Mouse (Mus musculus) liver, postnatal 0 days (tissue): Measurements from ENCODE around the gene Zap70. TPM values are rescaled to one million over a fixed set of nuclear protein-coding genes. Genes with fewer than 3 reads are reported as not detected.

Experiments
- ATAC-seq: fragments of 200-750 bp; cut with Nextera tagmentation; 2 replicates; pipeline ENCODE4 v1.8.0; 2017; ENCODE audit warnings: mild to moderate bottlenecking, moderate library complexity
- DNase-seq: peaks from one replicate; pipeline ENCODE4 v3.0.0-alpha.2; 2016
- H3K27ac ChIP-seq: fragments of 300-500 bp; sonication (generic); 2 replicates; pipeline ENCODE4 v1.5.1; 2014; ENCODE audit warnings: antibody characterized with exemption, moderate library complexity, mild to moderate bottlenecking, low read depth
- H3K27me3 ChIP-seq: fragments of 300-500 bp; sonication (generic); 2 replicates; pipeline ENCODE4 v1.6.1; 2014; ENCODE audit warnings: low read length, control low read depth, mixed read lengths; ENCODE audit not compliant: insufficient read depth
- H3K36me3 ChIP-seq: fragments of 300-500 bp; sonication (generic); replicated peaks from 2 replicates; pipeline ENCODE4 v1.6.1; 2014; ENCODE audit warnings: mild to moderate bottlenecking, control low read depth, low read length, moderate library complexity, mixed read lengths; ENCODE audit not compliant: insufficient read depth
- H3K4me1 ChIP-seq: fragments of 300-500 bp; sonication (generic); 2 replicates; pipeline ENCODE4 v1.6.1; 2014; ENCODE audit warnings: antibody characterized with exemption, mild to moderate bottlenecking, control low read depth; ENCODE audit not compliant: insufficient read depth
- H3K4me2 ChIP-seq: fragments of 300-500 bp; sonication (generic); 2 replicates; pipeline ENCODE4 v1.6.1; 2014; ENCODE audit warnings: low read depth, mild to moderate bottlenecking, low read length, moderate library complexity, mixed read lengths
- H3K4me3 ChIP-seq: fragments of 300-500 bp; sonication (generic); 2 replicates; pipeline ENCODE4 v1.5.1; 2014; ENCODE audit warnings: low read depth, low read length
- H3K9ac ChIP-seq: fragments of 300-500 bp; sonication (generic); replicated peaks from 2 replicates; pipeline ENCODE4 v1.6.1; 2014; ENCODE audit warnings: mild to moderate bottlenecking, moderate library complexity
- H3K9me3 ChIP-seq: fragments of 300-500 bp; sonication (generic); 2 replicates; pipeline ENCODE4 v1.6.1; 2016; ENCODE audit warnings: mild to moderate bottlenecking, control low read depth, low read length, mixed read lengths
- CTCF ChIP-seq: sonication (generic); IDR thresholded peaks from 2 replicates; pipeline ENCODE4 v1.5.1; 2016; ENCODE audit warnings: antibody characterized with exemption, low read depth
- EP300 ChIP-seq: IDR thresholded peaks from 2 replicates; pipeline ENCODE4 v1.6.1; 2016; ENCODE audit warnings: antibody characterized with exemption, low read depth, mild to moderate bottlenecking
- WGBS: fragments of 180-500 bp; shearing (Covaris S2); extraction: QIAGEN DNeasy Blood & Tissue Kit; methylation state at CpG from one replicate; pipeline ENCODE4 v1.1.7; 2014; ENCODE audit not compliant: insufficient replicate concordance; 5-methylcytosine and 5-hydroxymethylcytosine counted together
- polyA plus RNA-seq: library from polyadenylated mRNA; unstranded; fragments of >200 nt; fragmentation: Nextera tagmentation; extraction: Ambion mirVana; gene quantifications from 2 replicates; pipeline ENCODE4 v1.2.1, GENCODE M21; 2015

Gene Zap70
- polyA plus RNA-seq, 1 experiment from 2014 or later: 0.67 TPM

DNA sequence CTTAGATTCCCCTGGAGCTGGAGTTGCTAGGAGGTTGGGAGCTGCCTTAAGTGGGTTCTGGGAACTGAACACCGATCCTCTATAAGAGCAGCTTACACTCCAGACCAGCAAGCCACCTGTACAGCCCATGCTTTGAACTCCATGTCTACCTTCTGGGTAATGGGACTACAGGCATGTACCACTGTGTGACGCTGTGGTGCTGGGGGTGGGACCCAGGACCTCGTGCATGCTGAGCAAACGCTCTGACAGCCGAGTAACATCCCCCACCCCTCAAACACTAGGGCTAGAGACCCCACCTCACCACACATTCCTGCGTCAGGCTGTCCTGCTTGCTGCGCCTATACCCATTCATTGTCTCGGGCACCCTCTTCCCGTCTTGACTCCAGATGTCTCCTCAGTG is 3.0 kb upstream of the Zap70 start:
- H3K27ac ChIP-seq: no peak overlapping the region
- H3K9me3 ChIP-seq: no peaks in the 10 kb centered on the region
- DNase-seq: no peak
- H3K27me3 ChIP-seq: no peaks in the 10 kb centered on the region
- no peaks in the 10 kb centered on the region for H3K4me1 ChIP-seq
- WGBS: 81% methylated on average over 9 of the region's 9 CpGs
- TF ChIP-seq CTCF: no peak
- no peak for TF ChIP-seq EP300
- ATAC-seq: no peak
- H3K9ac ChIP-seq: no peak overlapping the region
- H3K36me3 ChIP-seq: no peaks in the 10 kb centered on the region
- no peak overlapping the region for H3K4me2 ChIP-seq
- no peak overlapping the region for H3K4me3 ChIP-seq

DNA sequence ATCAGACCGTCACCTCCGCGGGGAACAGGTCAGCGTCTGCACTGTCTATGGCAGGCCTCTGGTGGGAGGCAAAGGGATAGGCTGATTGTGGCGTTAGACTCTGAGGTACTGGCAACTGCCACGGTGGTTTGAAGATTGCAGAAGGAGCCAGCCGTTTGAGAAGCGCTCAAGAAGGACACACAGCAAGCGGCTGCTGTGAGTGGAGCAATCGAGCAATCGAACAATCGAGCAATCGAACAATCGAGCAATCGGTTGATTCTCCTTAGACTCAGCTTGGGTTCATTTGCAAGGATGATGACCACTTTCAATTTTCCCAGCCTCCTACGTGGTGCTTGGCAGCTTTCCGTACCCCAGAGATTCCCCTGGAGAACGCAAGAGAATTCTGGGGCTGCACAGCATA is 2.5 kb upstream of the Zap70 start:
- H3K4me3 ChIP-seq: no peak overlapping the region
- no peak for DNase-seq
- 83% methylated on average over 18 of the region's 18 CpGs for WGBS
- H3K9ac ChIP-seq: no peak overlapping the region
- no peaks in the 10 kb centered on the region for H3K9me3 ChIP-seq
- H3K4me1 ChIP-seq: no peaks in the 10 kb centered on the region
- H3K27ac ChIP-seq: no peak overlapping the region
- no peaks in the 10 kb centered on the region for H3K36me3 ChIP-seq
- TF ChIP-seq CTCF (no peak), EP300 (no peak)
- H3K4me2 ChIP-seq: no peak overlapping the region
- no peak for ATAC-seq
- H3K27me3 ChIP-seq: no peaks in the 10 kb centered on the region

DNA sequence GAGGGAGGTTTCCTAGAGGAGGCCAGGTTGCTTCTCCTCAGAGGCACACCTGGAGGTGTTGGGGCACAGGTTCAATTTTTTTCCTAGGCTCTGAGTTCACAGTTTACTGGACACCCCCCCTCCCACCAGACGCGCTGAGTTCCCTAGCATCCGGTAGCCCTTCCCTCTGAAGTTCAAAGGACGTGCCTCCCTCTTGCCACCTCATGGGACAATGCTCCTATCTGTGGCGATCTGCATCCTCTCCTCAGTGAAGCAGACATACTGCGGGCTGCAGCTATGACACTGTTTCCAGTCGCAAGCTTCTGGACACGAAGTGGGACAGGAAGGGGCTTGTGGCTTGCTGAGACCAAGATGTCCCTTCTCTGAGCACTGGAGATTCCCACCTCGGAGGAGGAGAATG is 1.2 kb upstream of the Zap70 start:
- 73% methylated on average over 9 of the region's 9 CpGs for WGBS
- no peak overlapping the region for H3K27ac ChIP-seq
- H3K27me3 ChIP-seq: no peaks in the 10 kb centered on the region
- no peak for DNase-seq
- TF ChIP-seq CTCF (no peak), EP300 (no peak)
- H3K4me3 ChIP-seq: no peak overlapping the region
- H3K9ac ChIP-seq: no peak overlapping the region
- H3K4me1 ChIP-seq: no peaks in the 10 kb centered on the region
- no peaks in the 10 kb centered on the region for H3K9me3 ChIP-seq
- ATAC-seq: no peak
- no peaks in the 10 kb centered on the region for H3K36me3 ChIP-seq
- H3K4me2 ChIP-seq: no peak overlapping the region

DNA sequence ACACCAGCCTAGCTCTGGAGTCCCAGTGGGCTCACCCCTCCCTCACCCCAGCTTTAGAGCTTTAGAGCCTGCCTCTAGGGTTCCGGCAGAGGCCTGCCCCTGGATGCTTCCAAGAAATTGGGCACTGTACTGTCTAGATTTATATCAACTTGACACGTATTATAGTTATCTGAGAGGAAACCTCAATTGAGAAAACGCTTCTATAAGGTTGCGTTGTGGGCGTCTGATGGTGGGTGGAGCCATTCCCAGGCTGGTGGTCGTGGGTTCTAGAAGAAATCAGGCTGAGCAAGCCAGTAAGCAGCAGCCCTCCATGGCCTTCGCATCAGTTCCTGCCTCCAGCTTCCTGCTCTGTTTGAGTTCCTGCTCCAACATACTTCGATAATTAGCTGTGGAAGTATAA is 537 bp upstream of the Zap70 start:
- ATAC-seq (no peak), DNase-seq (no peak)
- H3K36me3 ChIP-seq: no peaks in the 10 kb centered on the region
- H3K4me2 ChIP-seq: no peak overlapping the region
- no peak overlapping the region for H3K4me3 ChIP-seq
- H3K9me3 ChIP-seq: no peaks in the 10 kb centered on the region
- H3K9ac ChIP-seq: no peak overlapping the region
- no peak overlapping the region for H3K27ac ChIP-seq
- H3K4me1 ChIP-seq: no peaks in the 10 kb centered on the region
- WGBS: 63% methylated on average over 8 of the region's 8 CpGs
- no peak for TF ChIP-seq EP300
- no peaks in the 10 kb centered on the region for H3K27me3 ChIP-seq

DNA sequence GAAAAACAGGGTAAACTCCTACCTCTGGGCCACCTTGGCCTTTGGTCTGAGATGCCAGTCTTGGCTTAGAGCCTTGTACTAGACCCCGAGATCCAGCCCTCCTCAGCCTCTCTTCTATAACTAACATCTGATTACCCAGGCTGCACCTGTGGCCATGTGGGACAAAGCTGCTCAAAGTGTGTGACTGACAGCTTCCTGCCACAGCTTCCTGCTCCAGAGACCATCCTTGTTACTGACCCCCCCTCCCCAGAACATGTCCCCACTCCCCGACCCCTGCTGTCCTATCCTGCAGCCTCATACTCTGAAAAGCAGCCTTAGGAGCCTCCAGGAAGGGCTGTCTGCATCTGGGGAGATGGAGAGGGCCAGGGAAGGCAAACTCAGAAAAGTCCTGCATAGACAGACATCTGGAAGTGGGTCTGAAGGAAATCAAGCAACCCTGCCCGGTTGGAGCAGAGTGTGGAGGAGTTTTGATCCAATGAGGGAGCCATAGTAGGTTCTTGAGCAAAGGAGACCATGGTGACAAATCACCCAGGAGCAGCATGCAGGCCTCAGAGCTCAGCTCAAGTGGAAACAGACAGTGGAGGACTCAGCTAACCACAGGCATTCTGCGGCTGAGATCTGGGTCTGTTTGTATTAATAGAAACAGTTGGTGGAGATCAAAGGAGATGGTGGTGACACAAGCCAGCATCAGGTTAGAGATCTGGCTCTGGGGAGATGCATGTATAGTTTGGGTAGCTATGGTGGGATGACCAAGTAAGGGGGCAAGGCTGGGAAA is 5.0 kb downstream of the Zap70 start:
- Histone ChIP-seq H3K27me3 (peaks cover 9% of the 10 kb centered on the region; the same call in 1 of the 2 replicates), H3K4me1 (no peaks in the 10 kb centered on the region), H3K4me3 (no peak overlapping the region), H3K27ac (no peak overlapping the region), H3K9ac (no peak overlapping the region), H3K4me2 (no peak overlapping the region), H3K36me3 (no peaks in the 10 kb centered on the region), H3K9me3 (no peaks in the 10 kb centered on the region)
- DNase-seq: no peak
- WGBS: 25% methylated on average over 4 of the region's 4 CpGs
- TF ChIP-seq CTCF: no peak
- no peak for TF ChIP-seq EP300
- ATAC-seq: peak; percentile 36; the same call in 1 of the 2 replicates

DNA sequence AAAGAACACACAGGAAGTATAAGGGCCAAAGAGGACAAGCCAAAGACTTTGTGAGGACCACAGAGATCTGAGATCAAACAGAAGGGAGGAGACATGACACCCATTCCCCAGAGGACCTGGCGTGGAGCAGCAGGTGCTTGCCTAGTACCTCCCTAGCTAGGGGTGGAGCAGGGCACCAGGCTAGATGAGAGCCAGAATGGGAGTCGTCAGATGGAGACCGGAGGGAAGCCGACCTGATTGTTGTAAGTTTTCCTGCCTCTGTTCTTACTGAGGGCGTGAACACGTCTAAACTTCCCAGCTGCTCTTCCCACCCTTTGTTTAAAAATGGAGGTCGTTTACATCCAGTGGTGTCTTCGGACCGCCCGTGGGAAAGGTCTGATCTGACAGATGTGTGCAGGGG is 5.7 kb downstream of the Zap70 start:
- H3K36me3 ChIP-seq: no peaks in the 10 kb centered on the region
- H3K9ac ChIP-seq: no peak overlapping the region
- no peak for TF ChIP-seq CTCF
- TF ChIP-seq EP300: no peak
- DNase-seq (no peak), ATAC-seq (0 out of 2 replicates have a peak, but pooled peaks have one; percentile 15)
- no peaks in the 10 kb centered on the region for H3K9me3 ChIP-seq
- no peaks in the 10 kb centered on the region for H3K4me1 ChIP-seq
- H3K4me2 ChIP-seq: peak overlapping the region; percentile 9; the same call in 1 of the 2 replicates
- H3K27me3 ChIP-seq: peaks cover 9% of the 10 kb centered on the region; the same call in 1 of the 2 replicates
- no peak overlapping the region for H3K27ac ChIP-seq
- H3K4me3 ChIP-seq: no peak overlapping the region
- 38% methylated on average over 10 of the region's 10 CpGs for WGBS
